Mouse (Mus musculus) MEL (cell line): ENCODE measurements around the gene Bricd5.

ENCODE experiments used
- BHLHE40 ChIP-seq: IDR thresholded peaks from 2 replicates; pipeline ENCODE4 v1.6.1; 2012; ENCODE audit warnings: low read depth, mild to moderate bottlenecking, inconsistent platforms, low read length, improper control_type of control experiment, borderline replicate concordance
- CHD2 ChIP-seq: IDR thresholded peaks from 2 replicates; pipeline ENCODE4 v1.6.1; 2011; ENCODE audit warnings: low read length, improper control_type of control experiment
- CTCF ChIP-seq, 3 experiments: IDR thresholded peaks in 2 of 3; conservative IDR thresholded peaks in 1 of 3; 2 replicates each; pipeline ENCODE4 v1.5.1; 2011 to 2012; ENCODE audit warnings: low read length in 3 of 3, low read depth in 2 of 3, mild to moderate bottlenecking in 2 of 3, improper control_type of control experiment in 1 of 3, inconsistent platforms in 1 of 3, mixed read lengths in 1 of 3, moderate library complexity in 1 of 3; ENCODE audit not compliant: control insufficient read depth in 1 of 3, insufficient read depth in 1 of 3, poor library complexity in 1 of 3, severe bottlenecking in 1 of 3
- E2F4 ChIP-seq: IDR thresholded peaks from 2 replicates; pipeline ENCODE4 v1.6.1; 2011; ENCODE audit warnings: low read depth, low read length, improper control_type of control experiment, borderline replicate concordance
- EP300 ChIP-seq, 2 experiments: IDR thresholded peaks; 2 replicates each; pipeline ENCODE4 v1.6.1; 2011; ENCODE audit warnings: improper control_type of control experiment in 2 of 2, low read length in 2 of 2, low read depth in 1 of 2, mild to moderate bottlenecking in 1 of 2
- GABPA ChIP-seq: IDR thresholded peaks from 2 replicates; pipeline ENCODE4 v1.6.1; 2012; ENCODE audit warnings: low read depth, mild to moderate bottlenecking, inconsistent platforms, low read length, improper control_type of control experiment, moderate library complexity
- JUND ChIP-seq: IDR thresholded peaks from 2 replicates; pipeline ENCODE4 v1.6.1; 2011; ENCODE audit warnings: low read depth, mild to moderate bottlenecking, improper control_type of control experiment, low read length
- KAT2A ChIP-seq: conservative IDR thresholded peaks from 2 replicates; pipeline ENCODE4 v1.6.1; 2012; ENCODE audit warnings: low read depth, low read length, improper control_type of control experiment, inconsistent platforms
- MAX ChIP-seq: IDR thresholded peaks from 2 replicates; pipeline ENCODE4 v1.6.1; 2011; ENCODE audit warnings: low read length, improper control_type of control experiment
- POLR2A ChIP-seq, 2 experiments: IDR thresholded peaks; 2 replicates each; pipeline ENCODE4 v1.6.1; 2011 to 2012; ENCODE audit warnings: low read length in 2 of 2, mild to moderate bottlenecking in 2 of 2, control low read depth in 1 of 2, improper control_type of control experiment in 1 of 2, low read depth in 1 of 2, moderate library complexity in 1 of 2; ENCODE audit not compliant: control insufficient read depth in 1 of 2, insufficient read depth in 1 of 2, poor library complexity in 1 of 2
- RAD21 ChIP-seq: IDR thresholded peaks from 2 replicates; pipeline ENCODE4 v1.6.1; 2011; ENCODE audit warnings: mild to moderate bottlenecking, low read depth, low read length, improper control_type of control experiment
- TCF12 ChIP-seq: IDR thresholded peaks from 2 replicates; pipeline ENCODE4 v1.6.1; 2014; ENCODE audit warnings: low read depth, mild to moderate bottlenecking, inconsistent platforms, low read length, improper control_type of control experiment, moderate library complexity
- ZNF384 ChIP-seq: IDR thresholded peaks from 2 replicates; pipeline ENCODE4 v1.6.1; 2012; ENCODE audit warnings: low read depth, mild to moderate bottlenecking, inconsistent platforms, low read length, improper control_type of control experiment

DNA sequence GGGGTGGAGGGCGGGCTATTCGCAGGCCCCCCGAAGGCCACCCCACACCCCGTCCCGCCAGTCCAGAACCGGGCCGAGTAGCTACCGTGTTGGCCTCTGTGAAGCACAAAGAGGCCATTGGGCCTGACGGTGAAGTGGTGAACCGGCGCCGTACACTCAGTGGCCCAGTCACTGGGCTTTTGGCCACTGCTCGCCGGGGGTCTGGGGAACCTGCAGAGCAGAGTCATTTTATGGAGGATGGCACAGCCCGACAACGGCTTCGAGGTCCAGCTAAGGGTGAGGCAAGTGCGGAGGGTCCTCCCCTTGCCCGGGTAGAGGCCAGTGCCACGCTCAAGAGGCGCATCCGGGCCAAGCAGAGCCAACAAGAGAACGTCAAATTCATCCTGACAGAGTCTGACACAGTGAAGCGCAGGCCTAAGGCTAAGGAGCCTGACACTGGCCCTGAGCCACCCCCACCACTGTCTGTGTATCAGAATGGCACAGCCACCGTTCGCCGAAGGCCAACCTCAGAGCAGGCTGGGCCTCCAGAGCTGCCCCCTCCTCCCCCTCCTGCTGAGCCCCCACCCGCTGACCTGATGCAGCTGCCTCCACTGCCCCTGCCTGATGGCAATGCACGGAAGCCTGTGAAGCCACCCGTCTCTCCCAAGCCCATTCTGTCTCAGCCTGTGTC, 31.7 kb downstream of the Bricd5 start:
- TF ChIP-seq CTCF (IDR thresholded peaks at IDR 0.05 in 2 of 3, conservative IDR thresholded peaks at IDR 0.05 in 1 of 3; ENCODE audit: control insufficient read depth in 1 of 3, insufficient read depth in 1 of 3, low read depth in 2 of 3, low read length in 3 of 3, poor library complexity in 1 of 3, severe bottlenecking in 1 of 3) (no peak), KAT2A (no peak), EP300 (IDR thresholded peaks at IDR 0.05; ENCODE audit: low read depth in 1 of 2, low read length in 2 of 2) (no peak), POLR2A (IDR thresholded peaks at IDR 0.05; ENCODE audit: control insufficient read depth in 1 of 2, insufficient read depth in 1 of 2, low read depth in 1 of 2, low read length in 2 of 2, poor library complexity in 1 of 2) (no peak), TCF12 (no peak), CHD2 (no peak), ZNF384 (no peak), JUND (no peak), E2F4 (no peak), MAX (no peak), GABPA (no peak), BHLHE40 (no peak), RAD21 (no peak)
